ENCODE assay signal across 8 mouse cellular contexts in genomic region chr5:33629301-33629987, GRCm38 (mm10). TPM values are rescaled to one million over a fixed set of nuclear protein-coding genes. Genes with fewer than 3 reads are reported as not detected.
DNase-seq lines count a peak whose midpoint lies in the region; ATAC-seq lines count a peak whose summit lies in the region.

Fam53a (minus strand) TSS chr5:33629635.
Gm9903 (plus strand) TSS chr5:33629925.

- H3K4me3 ChIP-seq in hindbrain, embryonic 13.5 days: peak within 1 kb of the TSS; percentile 65

- no peaks in the 10 kb centered on the region for H3K27me3 ChIP-seq in hindbrain, embryonic 13.5 days

- ATAC-seq in hindbrain, embryonic 13.5 days (ENCODE audit: low FRiP score): peak; percentile 97

- no peaks in the 10 kb centered on the region for H3K36me3 ChIP-seq in hindbrain, embryonic 13.5 days

- peak within 1 kb of the TSS; percentile 94 for H3K4me2 ChIP-seq in hindbrain, embryonic 13.5 days

- H3K27ac ChIP-seq in hindbrain, embryonic 13.5 days: peak within 1 kb of the TSS; percentile 91

- peaks cover 25% of the 10 kb centered on the region for H3K4me1 ChIP-seq in hindbrain, embryonic 13.5 days (replicated peaks)

- no peaks in the 10 kb centered on the region for H3K9me3 ChIP-seq in hindbrain, embryonic 13.5 days

- DNase-seq in R1 (ENCODE audit: low read depth, low spot score): peak; percentile 95
- DNase-seq in cerebellum, postnatal 14 days: peak; percentile 100
- DNase-seq in frontal cortex, postnatal 14 days (ENCODE audit: low spot score in 2 of 2): peak; percentile 99 to 100
- DNase-seq in layer of hippocampus, postnatal 36 days: peak; percentile 100
- DNase-seq in lung, postnatal 25 days (ENCODE audit: low spot score): peak; percentile 100
- DNase-seq in retina, adult 2 months (ENCODE audit: low read depth, low spot score): peak; percentile 91
- peak; percentile 100 for DNase-seq in thymus, postnatal 25 days

- under 1% methylated on average over 90 of the region's 99 CpGs for WGBS in hindbrain, embryonic 13.5 days

- H3K9ac ChIP-seq in hindbrain, embryonic 13.5 days: peak within 1 kb of the TSS; percentile 80

RNA-seq across cellular contexts. Expression of gene Fam53a, which starts in this region (rescaled TPM):
- polyA plus RNA-seq in hindbrain, embryonic 13.5 days (2015; fragmentation: Nextera tagmentation; extraction: Ambion mirVana): 35.8 and 37.2 TPM in 2 replicates
- total RNA-seq in layer of hippocampus, postnatal 36 days (2021): 10 to 100 TPM; 28.6 to 32.0 TPM

RNA-seq across cellular contexts. Expression of gene Gm9903, which starts in this region (rescaled TPM):
- polyA plus RNA-seq in hindbrain, embryonic 13.5 days (2015; fragmentation: Nextera tagmentation; extraction: Ambion mirVana): 0.86 and 0.87 TPM in 2 replicates
- 1 to 10 TPM in 1 of 2 experiments, under 1 TPM in 1; 0.70 to 1.3 TPM for total RNA-seq in layer of hippocampus, postnatal 36 days (2021)

Comparison
In these comparisons a context has a peak if more than half of its experiments do, and no peak if none do; other contexts are left out.
1. Peak in every context shown above with its lines: DNase-seq, ATAC-seq, H3K4me3 ChIP-seq and H3K27ac ChIP-seq.